Mouse (Mus musculus) lung, postnatal 0 days (tissue): Measurements from ENCODE around the gene Fam196b. TPM values are rescaled to one million over a fixed set of nuclear protein-coding genes. Genes with fewer than 3 reads are reported as not detected.

Source experiments
- ATAC-seq: fragments of 200-750 bp; cut with Nextera tagmentation; 2 replicates; pipeline ENCODE4 v1.8.0; 2017; ENCODE audit warnings: moderate library complexity
- DNase-seq: peaks from one replicate; pipeline ENCODE4 v3.0.0-alpha.2; 2016; ENCODE audit warnings: low spot score
- H3K27ac ChIP-seq: fragments of 300-500 bp; sonication (generic); 2 replicates; pipeline ENCODE4 v1.5.1; 2014; ENCODE audit warnings: antibody characterized with exemption, mild to moderate bottlenecking, low read length, mixed read lengths
- H3K27me3 ChIP-seq: fragments of 300-500 bp; sonication (generic); replicated peaks from 2 replicates; pipeline ENCODE4 v1.6.1; 2014; ENCODE audit warnings: low read length, mixed read lengths; ENCODE audit not compliant: insufficient read depth
- H3K36me3 ChIP-seq: fragments of 300-500 bp; sonication (generic); 2 replicates; pipeline ENCODE4 v1.6.1; 2014; ENCODE audit warnings: low read length, mixed read lengths; ENCODE audit not compliant: insufficient read depth
- H3K4me1 ChIP-seq: fragments of 300-500 bp; sonication (generic); 2 replicates; pipeline ENCODE4 v1.6.1; 2014; ENCODE audit warnings: antibody characterized with exemption, low read depth, low read length, mixed read lengths; ENCODE audit not compliant: insufficient read depth
- H3K4me2 ChIP-seq: fragments of 300-500 bp; sonication (generic); replicated peaks from 2 replicates; pipeline ENCODE4 v1.6.1; 2014; ENCODE audit warnings: low read depth, mild to moderate bottlenecking, low read length, moderate library complexity, mixed read lengths
- H3K4me3 ChIP-seq: fragments of 300-500 bp; sonication (generic); 2 replicates; pipeline ENCODE4 v1.5.1; 2014; ENCODE audit warnings: low read depth, low read length
- H3K9ac ChIP-seq: fragments of 300-500 bp; sonication (generic); replicated peaks from 2 replicates; pipeline ENCODE4 v1.6.1; 2014; ENCODE audit warnings: low read depth, mild to moderate bottlenecking
- H3K9me3 ChIP-seq: fragments of 300-500 bp; sonication (generic); 2 replicates; pipeline ENCODE4 v1.6.1; 2016; ENCODE audit warnings: low read length, mixed read lengths
- CTCF ChIP-seq: IDR thresholded peaks from 2 replicates; pipeline ENCODE4 v1.5.1; 2016; ENCODE audit warnings: antibody characterized with exemption, mild to moderate bottlenecking
- EP300 ChIP-seq: IDR thresholded peaks from 2 replicates; pipeline ENCODE4 v1.6.1; 2016; ENCODE audit warnings: antibody characterized with exemption, mild to moderate bottlenecking, control low read depth
- WGBS: fragments of 180-500 bp; shearing (Covaris S2); extraction: QIAGEN DNeasy Blood & Tissue Kit; methylation state at CpG from one replicate; pipeline ENCODE4 v1.1.7; 2014; 5-methylcytosine and 5-hydroxymethylcytosine counted together
- polyA plus RNA-seq: library from polyadenylated mRNA; unstranded; fragments of >200 nt; fragmentation: Nextera tagmentation; extraction: Ambion mirVana; gene quantifications from 2 replicates; pipeline ENCODE4 v1.2.1, GENCODE M21; 2015

Gene Fam196b
- polyA plus RNA-seq, 1 experiment from 2014 or later, result 0.08 TPM

- Histone ChIP-seq H3K4me3 (no peak overlapping the region), H3K9me3 (no peaks in the 10 kb centered on the region), H3K27ac (no peak overlapping the region), H3K27me3 (no peaks in the 10 kb centered on the region), H3K4me1 (no peaks in the 10 kb centered on the region), H3K4me2 (no peak overlapping the region), H3K36me3 (no peaks in the 10 kb centered on the region), H3K9ac (no peak overlapping the region)
- 58% methylated on average over 1 of the region's 1 CpGs for WGBS
- DNase-seq, result no peak
- TF ChIP-seq EP300 (no peak), CTCF (no peak)
- ATAC-seq, result no peak
These were observed 60.9 kb downstream of the Fam196b start for GRCm38 (mm10) chr11:34375557-34375956.

GRCm38 (mm10) chr11:34377649-34378048 lies 63.0 kb downstream of the Fam196b start:
- ATAC-seq (no peak), DNase-seq (no peak)
- TF ChIP-seq EP300, result no peak
- no peak for TF ChIP-seq CTCF
- no peaks in the 10 kb centered on the region for H3K27me3 ChIP-seq
- 80% methylated on average over 6 of the region's 6 CpGs for WGBS
- no peak overlapping the region for H3K9ac ChIP-seq
- no peaks in the 10 kb centered on the region for H3K4me1 ChIP-seq
- H3K4me2 ChIP-seq, result no peak overlapping the region
- H3K27ac ChIP-seq, result no peak overlapping the region
- no peaks in the 10 kb centered on the region for H3K36me3 ChIP-seq
- H3K4me3 ChIP-seq, result no peak overlapping the region
- no peaks in the 10 kb centered on the region for H3K9me3 ChIP-seq

GRCm38 (mm10) chr11:34383501-34383900 lies 68.9 kb downstream of the Fam196b start:
- TF ChIP-seq CTCF, result no peak
- TF ChIP-seq EP300, result no peak
- H3K27me3 ChIP-seq, result no peaks in the 10 kb centered on the region
- H3K9ac ChIP-seq, result no peak overlapping the region
- H3K4me2 ChIP-seq, result no peak overlapping the region
- no peaks in the 10 kb centered on the region for H3K4me1 ChIP-seq
- ATAC-seq, result no peak
- DNase-seq, result no peak
- 85% methylated on average over 3 of the region's 3 CpGs for WGBS
- no peaks in the 10 kb centered on the region for H3K9me3 ChIP-seq
- H3K27ac ChIP-seq, result no peak overlapping the region
- H3K36me3 ChIP-seq, result no peaks in the 10 kb centered on the region
- H3K4me3 ChIP-seq, result no peak overlapping the region

- H3K4me3 ChIP-seq, result no peak overlapping the region
- H3K27me3 ChIP-seq, result no peaks in the 10 kb centered on the region
- 40% methylated on average over 4 of the region's 4 CpGs for WGBS
- no peak overlapping the region for H3K9ac ChIP-seq
- no peaks in the 10 kb centered on the region for H3K9me3 ChIP-seq
- no peaks in the 10 kb centered on the region for H3K36me3 ChIP-seq
- H3K4me2 ChIP-seq, result no peak overlapping the region
- DNase-seq, result no peak
- H3K4me1 ChIP-seq, result no peaks in the 10 kb centered on the region
- H3K27ac ChIP-seq, result no peak overlapping the region
- TF ChIP-seq EP300 (no peak), CTCF (no peak)
- no peak for ATAC-seq
These were observed 69.6 kb downstream of the Fam196b start for GRCm38 (mm10) chr11:34384178-34384577.

GRCm38 (mm10) chr11:34385001-34385688 lies 70.5 kb downstream of the Fam196b start:
- Histone ChIP-seq H3K27ac (no peak overlapping the region), H3K4me3 (no peak overlapping the region), H3K4me1 (no peaks in the 10 kb centered on the region), H3K4me2 (no peak overlapping the region), H3K9me3 (no peaks in the 10 kb centered on the region), H3K36me3 (no peaks in the 10 kb centered on the region), H3K27me3 (no peaks in the 10 kb centered on the region), H3K9ac (no peak overlapping the region)
- ATAC-seq (no peak), DNase-seq (no peak)
- WGBS, result 43% methylated on average over 1 of the region's 1 CpGs
- no peak for TF ChIP-seq CTCF
- no peak for TF ChIP-seq EP300

- 72% methylated on average over 6 of the region's 6 CpGs for whole genome bisulfite sequencing
- Histone ChIP-seq H3K4me2 (no peak overlapping the region), H3K4me3 (no peak overlapping the region), H3K27me3 (no peaks in the 10 kb centered on the region), H3K36me3 (no peaks in the 10 kb centered on the region), H3K9ac (no peak overlapping the region), H3K9me3 (no peaks in the 10 kb centered on the region), H3K4me1 (no peaks in the 10 kb centered on the region), H3K27ac (no peak overlapping the region)
- DNase-seq (peak; percentile 18), ATAC-seq (peak; percentile 28; the same call in 1 of the 2 replicates)
- TF ChIP-seq CTCF (no peak), EP300 (no peak)
These were observed 74.9 kb downstream of the Fam196b start for GRCm38 (mm10) chr11:34389261-34390116.
